Mouse (Mus musculus): Measurements from ENCODE around the gene Ryr2.

Ryr2 gene

DNA sequence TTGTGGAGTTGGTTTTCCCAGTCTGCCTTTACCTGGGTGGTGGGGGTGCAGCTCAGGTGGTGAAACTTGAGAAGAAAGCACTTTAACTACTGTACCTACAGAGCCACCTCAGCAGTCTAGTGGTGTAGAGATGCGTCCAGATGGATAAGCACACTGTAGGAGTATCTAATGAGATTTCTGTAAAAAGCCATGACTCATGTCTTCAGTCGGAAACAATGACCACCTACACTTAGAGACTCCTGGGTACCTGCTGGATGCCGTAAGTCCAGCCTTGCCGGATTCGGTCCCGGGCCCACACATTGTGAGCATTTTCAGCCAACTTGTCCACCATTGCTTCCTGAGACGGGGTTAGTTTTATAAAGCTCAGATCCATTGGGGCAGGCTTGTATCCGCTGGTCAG, 334.6 kb downstream of the Ryr2 start:
- DNase-seq (ENCODE audit: low read depth, low spot score) = no peak

DNA sequence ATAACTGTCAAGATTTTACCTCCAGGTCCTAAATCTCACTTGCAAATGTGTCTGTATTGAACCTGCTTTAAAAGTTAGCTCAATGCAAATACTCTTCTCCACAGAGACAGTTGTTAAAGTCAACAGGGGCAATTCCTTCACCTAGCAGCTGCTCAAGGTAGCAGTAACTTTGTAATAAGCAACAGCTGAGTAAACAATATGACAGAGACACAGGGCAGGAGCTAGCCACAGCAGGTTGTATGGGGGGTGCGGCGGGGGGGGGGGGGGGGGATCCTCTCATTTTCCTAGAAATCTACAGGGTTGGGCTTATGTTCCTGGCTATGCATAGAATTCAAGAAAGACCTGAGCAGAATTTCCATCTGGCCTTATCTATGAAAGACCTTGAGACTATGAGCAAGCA, 339.8 kb downstream of the Ryr2 start:
- DNase-seq (ENCODE audit: low read depth, low spot score) = no peak

DNA sequence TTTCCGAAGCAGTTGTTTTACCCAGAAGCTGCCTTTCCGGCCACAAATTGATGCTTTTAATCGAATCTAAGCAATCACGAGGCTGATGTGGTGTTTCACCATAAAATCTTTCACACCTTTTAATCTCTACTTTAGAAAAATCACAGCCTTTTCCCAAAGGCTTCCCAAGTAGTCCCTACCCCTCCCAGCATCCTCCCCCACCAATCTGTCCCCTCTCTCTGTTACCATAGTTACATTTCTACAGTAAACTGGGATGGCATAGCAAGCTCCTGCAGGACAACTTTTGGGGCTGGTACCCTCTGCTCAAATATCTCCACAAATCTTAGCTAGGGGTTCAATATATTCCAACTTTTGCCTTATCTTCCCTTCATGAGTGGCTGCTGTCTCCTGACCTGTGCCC, 342.8 kb downstream of the Ryr2 start:
- DNase-seq (ENCODE audit: low read depth, low spot score) = no peak

DNA sequence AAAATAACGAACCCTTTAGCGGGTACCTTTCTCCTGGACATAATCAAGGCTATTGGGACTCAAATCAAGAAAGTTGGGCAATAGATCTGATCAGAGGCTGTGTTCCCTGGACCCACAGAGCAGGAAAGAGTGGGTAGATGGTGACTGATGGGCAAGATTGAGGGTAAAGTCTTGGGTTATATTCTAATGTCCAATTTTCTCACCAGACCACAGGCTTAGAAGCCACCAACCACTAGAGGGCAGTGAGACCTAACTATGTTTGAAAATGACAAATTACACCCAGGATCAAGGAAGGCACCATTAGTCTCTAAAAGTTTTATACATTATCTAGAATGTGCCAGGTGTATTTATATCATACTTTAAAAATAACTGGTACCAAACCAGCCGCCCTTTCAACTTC, 343.6 kb downstream of the Ryr2 start:
- DNase-seq (ENCODE audit: low read depth, low spot score) = no peak

DNA sequence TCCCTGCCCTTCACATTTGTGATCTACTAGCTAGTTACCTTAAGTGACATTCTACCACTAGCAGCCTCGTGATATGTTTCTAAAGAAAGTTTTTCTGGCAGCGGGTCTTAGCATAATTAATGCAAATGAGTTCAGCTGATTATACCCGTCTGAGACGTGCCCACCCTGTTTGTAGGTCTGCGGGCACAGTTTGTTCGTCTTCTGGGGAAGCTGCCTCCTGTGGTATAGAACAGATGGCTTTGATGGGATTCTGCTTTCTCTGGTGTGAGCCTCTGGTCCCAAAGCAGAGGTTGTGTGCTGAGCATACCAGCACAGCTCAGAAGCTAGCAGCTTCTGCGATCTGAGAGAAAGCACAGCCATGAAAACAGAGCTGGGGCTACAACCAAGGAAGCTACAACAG, 348.9 kb downstream of the Ryr2 start:
- DNase-seq (ENCODE audit: low read depth, low spot score) = no peak

DNA sequence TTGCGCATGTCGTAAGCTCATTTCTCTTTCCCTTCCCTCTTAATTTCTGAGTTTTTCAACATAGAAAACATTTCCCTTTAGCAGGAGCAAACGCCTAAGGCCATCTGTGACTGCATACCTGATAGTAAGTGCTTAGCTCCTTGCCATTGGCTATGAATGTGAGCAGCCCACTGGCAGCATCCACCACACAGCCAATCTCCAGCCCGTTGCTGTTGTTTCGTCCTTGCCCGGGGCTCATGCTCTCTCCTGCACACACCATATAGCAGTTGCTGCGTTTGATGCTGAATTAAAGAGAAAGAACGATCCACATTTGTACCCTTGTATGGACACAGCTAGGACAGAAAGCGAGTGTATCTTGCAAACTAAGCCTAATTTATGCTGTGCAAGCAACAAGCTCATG, 361.3 kb downstream of the Ryr2 start:
- DNase-seq (ENCODE audit: low read depth, low spot score) = no peak

DNA sequence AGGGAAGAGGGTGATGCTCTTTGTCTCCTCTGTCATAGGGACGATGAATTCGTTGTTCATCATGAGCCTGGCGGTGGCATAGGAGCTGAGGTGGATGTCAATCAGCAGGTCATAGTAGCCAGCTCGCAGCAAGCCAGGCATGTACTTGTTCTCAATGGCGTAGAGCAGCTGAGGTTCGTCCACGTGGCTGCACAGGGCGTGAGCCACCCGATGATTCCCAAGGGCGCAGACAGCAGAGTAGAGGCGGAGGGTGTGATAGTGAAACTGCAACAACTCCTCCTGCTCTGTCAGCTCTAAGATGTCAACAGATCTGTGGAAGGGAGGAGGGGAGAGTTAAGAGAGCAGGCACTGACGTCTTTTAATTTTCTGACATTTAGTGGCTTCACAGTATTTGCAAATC, 368.5 kb downstream of the Ryr2 start:
- no peak for DNase-seq (ENCODE audit: low read depth, low spot score)

DNA sequence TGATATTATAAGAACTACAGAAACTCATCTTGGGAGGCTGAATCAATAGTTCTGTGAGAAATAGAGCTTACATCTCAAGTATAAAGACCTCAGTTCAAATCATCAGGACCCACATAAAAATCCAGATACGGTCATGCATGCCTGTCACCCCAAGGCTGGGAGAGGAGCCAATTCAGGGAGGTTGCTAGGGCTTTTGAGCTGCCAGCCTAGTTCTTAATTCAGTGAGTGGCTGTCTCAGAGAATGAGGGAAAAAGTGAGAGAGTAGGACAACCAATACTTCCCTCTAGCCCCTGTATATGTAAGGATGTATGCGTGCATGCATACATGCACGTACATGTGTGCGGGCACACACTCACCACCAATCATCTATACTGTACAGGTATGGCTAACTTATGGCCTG, 390.5 kb downstream of the Ryr2 start:
- no peak for DNase-seq (ENCODE audit: low read depth, low spot score)

DNA sequence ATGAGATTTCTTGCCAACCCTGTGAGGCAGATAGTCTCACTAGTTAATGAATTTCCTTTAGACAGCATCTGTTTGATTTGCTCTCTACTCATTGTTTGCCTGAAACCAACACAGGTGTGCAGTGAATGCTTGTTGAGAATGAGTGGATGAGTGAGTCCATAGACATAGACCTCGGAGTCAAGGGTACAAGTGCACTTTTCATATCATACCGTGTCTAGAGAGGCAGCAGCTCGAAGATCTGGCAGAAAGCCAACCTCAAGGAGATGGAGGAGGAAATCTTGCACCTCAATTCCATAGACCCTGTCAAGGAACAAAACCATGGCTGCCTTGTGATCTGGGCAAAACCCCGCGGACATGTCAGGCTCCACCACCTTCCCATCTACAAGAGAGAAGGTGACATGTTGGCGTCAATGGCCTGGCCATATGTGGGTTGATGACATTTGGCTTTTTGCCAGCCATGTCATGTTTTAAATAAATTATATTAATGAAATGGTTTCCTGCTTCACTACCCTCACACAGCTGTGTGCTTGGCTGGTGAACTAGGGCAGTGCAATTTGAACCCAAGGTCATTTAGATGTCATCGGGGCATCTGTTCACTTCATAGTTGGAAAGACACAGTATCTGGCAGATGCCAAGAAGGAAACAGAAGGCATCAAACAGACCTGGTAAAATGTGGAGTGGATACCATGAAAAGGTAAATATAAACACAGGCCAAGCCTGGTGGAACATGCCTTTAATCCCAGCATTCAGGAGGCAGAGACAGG, 396.9 kb downstream of the Ryr2 start:
- no peak for DNase-seq (ENCODE audit: low read depth, low spot score)

DNA sequence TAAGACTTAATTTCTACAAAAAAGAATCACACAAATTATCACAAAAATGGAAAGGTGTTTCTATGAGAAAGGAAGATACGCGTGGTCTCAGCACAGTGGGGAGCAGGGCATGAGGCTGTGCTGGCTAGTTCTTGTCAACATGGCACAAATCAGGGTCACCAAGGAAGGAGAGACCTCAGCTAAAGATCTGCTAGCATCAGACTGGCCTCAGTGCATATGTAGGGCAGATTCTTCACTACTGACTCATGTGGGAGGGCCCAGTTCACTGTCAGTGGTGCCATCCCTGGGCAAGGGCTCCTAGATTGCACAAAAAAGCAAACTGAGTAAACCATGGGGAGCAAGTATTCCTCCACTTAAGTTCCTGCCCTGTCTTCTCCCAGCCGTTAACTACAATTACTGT, 405.0 kb downstream of the Ryr2 start:
- DNase-seq (ENCODE audit: low read depth, low spot score) = no peak

DNA sequence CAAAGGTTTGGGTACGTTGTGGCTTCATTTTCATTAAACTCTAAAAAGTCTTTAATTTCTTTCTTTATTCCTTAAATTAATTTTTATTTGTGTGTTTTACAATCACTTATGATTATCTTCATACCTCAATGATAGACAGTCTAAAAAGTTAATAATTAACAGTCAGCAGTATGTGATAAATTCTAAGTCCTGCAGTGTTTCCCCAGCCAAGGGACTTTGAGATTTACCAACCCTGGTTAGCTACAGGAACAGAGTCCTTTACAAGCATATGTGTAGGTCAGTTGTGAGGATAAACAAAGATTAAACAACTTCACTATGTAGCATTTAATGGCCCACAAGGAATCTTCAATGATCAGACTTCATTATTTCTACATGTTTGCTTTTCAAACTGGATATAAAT, 410.2 kb downstream of the Ryr2 start:
- no peak for DNase-seq (ENCODE audit: low read depth, low spot score)

DNA sequence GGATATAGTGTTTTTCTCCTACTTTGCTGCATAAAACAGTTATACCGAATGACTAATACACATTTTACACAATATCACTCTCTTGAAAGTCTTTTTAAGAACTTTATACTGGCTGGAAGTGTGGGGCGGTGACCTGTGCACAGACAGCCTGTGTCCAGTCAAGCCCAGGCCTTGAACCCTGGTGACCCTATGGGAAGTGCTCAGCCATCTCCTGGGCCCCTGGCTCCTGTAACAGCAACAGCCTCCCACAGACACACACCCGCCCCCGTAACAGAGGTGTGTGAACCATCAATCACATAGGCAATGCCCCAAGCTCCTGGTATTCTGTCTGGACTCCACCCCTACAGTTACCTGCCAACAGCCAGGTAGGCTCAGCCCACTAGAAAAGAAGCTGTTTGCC, 424.9 kb downstream of the Ryr2 start:
- no peak for DNase-seq (ENCODE audit: low read depth, low spot score)

DNA sequence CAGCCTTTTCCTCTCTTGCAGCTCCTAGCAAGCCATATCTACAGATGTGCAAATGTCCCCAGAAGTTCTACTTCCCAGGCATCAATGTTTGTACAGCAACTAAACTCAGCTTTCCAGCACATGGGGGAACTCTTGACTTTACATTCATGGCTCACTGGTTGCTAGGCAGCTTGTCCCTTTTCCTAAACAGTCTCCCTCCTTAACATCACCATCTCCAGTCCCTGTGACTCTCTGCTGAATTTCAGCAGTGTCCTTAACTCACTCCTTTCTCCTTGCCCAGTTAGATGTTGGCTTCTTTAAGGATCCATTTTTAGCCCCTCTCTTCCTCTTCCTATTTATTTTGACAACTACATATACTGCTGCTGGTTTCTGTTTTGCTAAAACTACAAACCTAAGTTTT, 443.9 kb downstream of the Ryr2 start:
- DNase-seq (ENCODE audit: low read depth, low spot score) = no peak

DNA sequence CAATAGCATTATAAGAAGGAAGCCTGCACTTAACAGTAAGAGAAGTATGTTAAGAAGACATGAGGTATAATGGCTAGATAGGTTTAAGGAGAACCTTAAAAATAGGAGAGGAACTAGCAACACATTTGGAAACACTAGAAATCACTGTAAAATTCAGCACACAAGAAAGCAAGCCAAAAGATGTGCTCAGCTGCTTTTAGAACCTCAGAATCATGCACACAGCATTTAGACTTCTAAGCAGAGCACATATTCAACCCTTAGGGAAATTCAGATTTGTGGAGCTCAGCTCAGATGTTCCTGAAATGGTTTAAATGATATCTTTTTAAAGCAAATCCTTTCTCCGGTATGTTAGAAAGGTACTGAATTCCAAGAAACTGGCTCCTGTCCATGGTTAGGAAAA, 461.9 kb downstream of the Ryr2 start:
- DNase-seq (ENCODE audit: low read depth, low spot score) = no peak

DNA sequence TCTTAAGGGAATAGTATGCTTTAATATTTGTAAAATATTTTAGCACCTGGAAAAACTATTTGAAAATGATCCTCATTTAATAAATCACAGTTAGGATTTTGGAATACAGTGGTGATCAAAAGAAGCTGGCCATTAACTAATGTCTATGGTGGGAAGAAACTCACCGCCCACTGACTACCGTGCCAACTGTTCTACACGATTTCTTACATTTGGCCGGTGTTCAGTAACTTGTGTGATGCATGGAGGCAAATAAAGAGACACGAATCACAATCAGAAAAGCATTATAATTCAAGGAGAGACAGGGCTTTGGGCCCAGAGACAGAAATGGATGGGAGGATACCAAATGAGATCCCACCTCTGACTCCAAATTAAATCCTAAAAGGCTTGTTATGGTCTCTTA, 470.4 kb downstream of the Ryr2 start:
- DNase-seq (ENCODE audit: low read depth, low spot score) = no peak

DNA sequence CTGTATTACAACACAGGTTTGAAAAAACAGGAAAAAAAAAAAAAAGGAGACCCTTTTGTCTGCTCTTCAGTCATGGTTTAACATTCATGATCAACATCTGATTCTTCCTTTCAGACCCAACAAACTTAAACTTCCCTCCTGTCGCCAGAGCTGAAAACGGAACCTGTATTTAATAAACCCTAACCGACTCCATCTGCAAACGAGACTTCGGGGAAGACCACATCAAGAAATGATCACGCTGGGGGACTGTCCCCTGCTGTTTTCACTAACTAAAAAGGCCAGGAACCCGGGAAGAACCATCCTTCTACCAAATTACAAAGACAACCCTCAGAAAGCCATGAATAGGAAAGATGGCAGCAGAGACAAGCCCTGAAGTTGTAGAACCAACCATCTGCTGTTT, 482.2 kb downstream of the Ryr2 start:
- no peak for DNase-seq (ENCODE audit: low read depth, low spot score)

DNA sequence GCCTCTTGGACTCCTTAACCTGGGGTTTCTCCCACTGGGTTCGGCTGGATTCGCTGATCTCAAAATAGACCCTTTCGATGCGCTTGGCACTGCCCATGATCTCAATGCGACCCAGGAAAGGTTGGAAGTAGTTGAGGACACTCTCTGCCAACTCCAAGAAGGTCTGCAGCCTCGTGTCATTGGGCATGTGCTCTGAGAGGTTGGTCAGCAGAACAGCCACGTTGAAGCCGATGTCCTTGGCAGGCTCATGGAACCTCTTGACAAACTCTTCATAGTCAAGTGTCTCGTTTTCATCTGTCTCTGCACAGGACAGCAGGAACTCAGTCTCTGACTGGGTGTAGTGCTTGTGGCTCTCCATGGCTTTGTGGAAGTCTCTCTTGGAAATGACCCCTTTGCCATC, 511.3 kb downstream of the Ryr2 start:
- no peak for DNase-seq (ENCODE audit: low read depth, low spot score)

DNA sequence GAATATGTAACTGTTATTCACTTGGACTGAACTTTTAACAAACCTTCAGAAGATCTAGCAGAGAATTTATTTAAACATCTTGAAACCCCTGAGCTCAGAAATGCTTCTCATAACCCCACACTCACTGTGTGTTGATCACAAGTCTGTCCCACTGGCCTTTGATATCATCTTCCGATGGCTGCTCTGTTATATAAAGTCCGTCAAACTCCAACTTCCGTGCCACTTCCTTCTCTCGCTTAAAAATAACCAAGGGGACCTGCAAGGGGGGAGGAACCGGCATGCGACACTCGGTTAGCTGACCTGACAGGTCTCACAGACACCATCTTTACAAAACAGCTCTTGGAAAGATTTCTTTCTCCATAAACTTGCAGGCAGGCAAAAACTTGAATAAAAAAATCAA, 521.5 kb downstream of the Ryr2 start:
- no peak for DNase-seq (ENCODE audit: low read depth, low spot score)

DNA sequence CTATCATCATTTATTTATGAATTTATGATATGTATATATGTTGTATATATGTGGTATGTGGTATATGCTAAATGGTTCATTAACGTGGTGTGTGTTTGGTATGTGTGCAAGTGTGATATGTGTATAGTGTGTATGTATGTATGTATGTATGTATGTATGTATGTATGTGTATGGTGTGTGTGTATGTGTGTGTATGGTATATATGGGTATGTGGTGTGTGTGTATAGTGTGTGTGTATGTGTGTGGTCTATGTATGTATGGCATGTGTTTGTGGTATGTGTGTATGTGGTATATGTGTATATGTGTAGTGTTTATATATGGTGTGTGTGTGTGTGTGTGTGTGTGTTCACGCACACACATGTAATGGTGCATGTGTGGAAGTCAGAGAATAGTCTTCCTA, 534.2 kb downstream of the Ryr2 start:
- no peak for DNase-seq (ENCODE audit: low read depth, low spot score)

DNA sequence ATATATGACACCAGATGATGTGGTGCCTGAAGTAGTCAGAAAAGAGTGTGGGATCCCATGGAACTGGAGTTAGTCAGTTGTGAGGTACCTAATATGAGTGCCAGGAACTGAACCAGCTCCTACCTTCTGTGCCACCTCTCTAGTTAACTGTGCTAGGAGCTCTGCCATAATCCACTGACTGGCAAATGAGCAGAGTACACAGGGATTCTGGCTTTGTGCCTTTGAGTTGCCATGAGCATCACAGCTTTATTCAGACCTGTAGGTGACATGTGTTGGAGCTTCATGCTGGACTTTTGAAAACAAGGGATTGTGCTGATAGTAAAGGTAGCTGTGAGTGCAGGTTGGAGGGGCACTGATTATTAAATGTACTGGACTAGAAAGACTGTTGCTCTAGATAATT, 539.4 kb downstream of the Ryr2 start:
- DNase-seq (ENCODE audit: low read depth, low spot score) = no peak

DNA sequence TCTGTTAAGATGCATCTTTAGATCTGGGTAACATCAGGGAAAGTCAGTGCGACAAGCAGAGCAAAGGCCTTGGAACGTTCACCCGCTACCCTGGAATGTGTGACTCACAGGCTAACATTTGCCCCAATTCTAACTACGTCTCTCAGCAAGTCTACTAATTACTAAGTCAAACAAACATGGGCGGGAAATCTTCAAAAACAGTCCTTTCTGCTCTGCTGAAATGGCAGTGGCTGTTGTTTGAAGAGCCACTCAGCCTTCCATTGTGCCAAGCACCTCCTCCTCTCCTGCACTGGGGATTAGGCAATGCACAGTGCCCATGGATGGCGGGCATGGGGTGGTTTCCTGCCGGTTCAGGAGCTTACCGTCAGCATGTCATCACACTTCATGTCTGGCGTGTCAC, 540.3 kb downstream of the Ryr2 start:
- DNase-seq (ENCODE audit: low read depth, low spot score) = no peak

DNA sequence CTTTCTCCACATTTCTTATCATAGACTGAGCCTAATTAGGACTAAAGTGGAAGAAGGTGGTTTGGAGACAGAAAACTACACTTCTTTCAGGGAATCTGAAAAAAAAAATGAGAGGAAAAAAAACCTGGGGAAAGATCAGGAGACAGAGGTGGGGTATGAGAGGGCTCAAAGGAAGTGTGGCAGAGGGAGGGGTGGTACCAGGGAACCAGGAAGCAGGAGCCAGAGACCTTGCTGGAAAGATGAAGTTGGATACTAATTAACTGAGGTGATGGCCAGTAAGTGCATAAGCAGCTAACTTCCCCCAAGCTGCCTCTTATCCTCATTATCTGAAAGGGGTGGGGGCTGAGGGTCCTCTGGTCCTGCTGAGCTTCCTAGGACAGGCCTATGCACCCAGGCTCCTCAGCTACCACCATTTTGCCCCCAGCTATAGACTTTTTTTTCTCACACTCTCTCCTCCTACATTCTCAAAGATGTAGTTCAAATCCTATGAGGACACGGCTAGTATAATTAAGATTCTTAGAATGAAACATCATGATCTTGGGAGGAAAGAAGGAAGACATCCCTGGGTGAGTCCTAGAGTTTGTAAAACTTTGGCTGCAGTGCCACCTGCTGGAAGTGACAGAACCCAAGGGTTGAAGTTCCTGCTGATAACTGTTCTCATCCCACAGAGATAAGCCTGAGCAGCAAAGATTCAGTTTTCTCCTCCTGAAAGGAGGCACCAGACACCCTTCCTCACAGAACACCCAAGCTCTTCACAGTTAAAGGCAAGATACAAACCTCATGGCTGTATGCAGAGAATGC, 543.3 kb downstream of the Ryr2 start:
- peak; percentile 1 for DNase-seq (ENCODE audit: low read depth, low spot score)

DNA sequence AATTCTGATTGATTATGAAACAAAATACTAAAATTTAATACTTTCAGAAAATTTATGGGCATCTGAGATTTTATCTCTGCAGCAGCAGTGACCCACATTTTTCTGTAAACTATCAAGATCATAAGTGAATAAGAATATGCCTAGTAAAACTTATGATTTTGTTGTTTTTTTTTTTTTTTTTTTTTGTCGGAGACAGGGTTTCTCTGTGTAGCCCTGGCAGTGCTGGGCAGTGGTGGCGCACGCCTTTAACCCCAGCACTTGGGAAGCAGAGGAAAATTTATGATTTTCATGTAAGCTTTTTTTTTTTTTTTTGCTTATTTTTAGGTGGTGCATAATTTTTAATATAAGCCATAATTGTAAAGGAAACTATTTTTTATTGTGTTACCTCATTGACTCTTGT, 557.1 kb downstream of the Ryr2 start:
- DNase-seq (ENCODE audit: low read depth, low spot score) = no peak

Measured in skeletal muscle tissue, adult 2 months (tissue).